Mouse (Mus musculus): ENCODE results near the gene Rps27.

DNA sequence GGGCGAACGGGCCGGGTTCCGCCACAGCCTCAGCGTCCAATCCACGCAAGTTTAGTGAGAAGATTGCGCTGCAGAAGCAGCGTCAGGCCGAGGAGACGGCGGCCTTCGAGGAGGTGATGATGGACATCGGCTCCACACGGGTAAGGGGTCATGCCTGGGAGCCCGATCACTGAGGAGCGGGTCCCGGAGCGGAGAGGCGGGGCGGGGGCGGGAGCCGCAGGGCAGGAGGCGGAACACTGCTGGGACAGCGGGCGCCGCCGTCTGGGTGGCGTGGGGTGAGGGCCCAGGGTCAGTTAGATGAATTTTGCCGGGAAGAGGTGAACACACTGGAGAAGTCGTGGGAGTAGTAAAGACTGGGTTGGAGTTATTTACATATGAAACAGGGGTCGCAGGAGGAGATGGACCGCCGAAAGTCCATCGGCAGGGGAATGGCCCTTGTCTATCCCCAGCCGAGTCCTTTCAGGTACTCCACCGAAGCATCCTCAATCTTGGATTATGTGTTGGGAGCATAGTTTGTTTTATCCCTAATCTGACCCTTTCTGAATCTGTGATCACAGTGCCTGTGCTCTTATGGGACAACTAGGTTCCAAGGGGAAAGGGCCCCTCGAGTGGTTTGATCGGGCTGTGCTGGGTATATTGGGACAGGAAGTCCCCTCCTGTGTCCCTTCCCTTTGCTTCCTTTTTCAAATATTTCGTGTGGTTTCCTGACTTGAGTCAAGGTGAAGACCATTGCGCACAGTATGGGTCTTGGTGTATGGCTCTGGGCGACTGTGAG is 41.2 kb upstream of the Rps27 start:
- TF ChIP-seq EP300 (IDR thresholded peaks at IDR 0.05; ENCODE audit: insufficient read depth, low read depth, low read length) (no peak), CTCF (IDR thresholded peaks at IDR 0.05; ENCODE audit: low read depth, low read length) (no peak), POLR2A (IDR thresholded peaks at IDR 0.05; ENCODE audit: insufficient read depth, low read length) (no peak)
